Mouse (Mus musculus) heart, adult 18-20 months (tissue): ENCODE results near the gene Bdh1. TPM values are rescaled to one million over a fixed set of nuclear protein-coding genes. Genes with fewer than 3 reads are reported as not detected.

ENCODE experiments used
- DNase-seq, 2 experiments: peaks; one replicate each; pipeline ENCODE4 v3.0.0; 2021 to 2022; ENCODE audit warnings: mixed read lengths in 1 of 2
- total RNA-seq, 2 experiments: library from RNA; stranded (reverse); gene quantifications; 2 replicates each; pipeline ENCODE4 v1.2.3; 2021

Bdh1 gene
- total RNA-seq, 2 experiments from 2014 or later = 240 to 275 TPM

GRCm38 (mm10) chr16:31428335-31428674 lies 6.2 kb downstream of the Bdh1 start:
- DNase-seq = no peak

DNA sequence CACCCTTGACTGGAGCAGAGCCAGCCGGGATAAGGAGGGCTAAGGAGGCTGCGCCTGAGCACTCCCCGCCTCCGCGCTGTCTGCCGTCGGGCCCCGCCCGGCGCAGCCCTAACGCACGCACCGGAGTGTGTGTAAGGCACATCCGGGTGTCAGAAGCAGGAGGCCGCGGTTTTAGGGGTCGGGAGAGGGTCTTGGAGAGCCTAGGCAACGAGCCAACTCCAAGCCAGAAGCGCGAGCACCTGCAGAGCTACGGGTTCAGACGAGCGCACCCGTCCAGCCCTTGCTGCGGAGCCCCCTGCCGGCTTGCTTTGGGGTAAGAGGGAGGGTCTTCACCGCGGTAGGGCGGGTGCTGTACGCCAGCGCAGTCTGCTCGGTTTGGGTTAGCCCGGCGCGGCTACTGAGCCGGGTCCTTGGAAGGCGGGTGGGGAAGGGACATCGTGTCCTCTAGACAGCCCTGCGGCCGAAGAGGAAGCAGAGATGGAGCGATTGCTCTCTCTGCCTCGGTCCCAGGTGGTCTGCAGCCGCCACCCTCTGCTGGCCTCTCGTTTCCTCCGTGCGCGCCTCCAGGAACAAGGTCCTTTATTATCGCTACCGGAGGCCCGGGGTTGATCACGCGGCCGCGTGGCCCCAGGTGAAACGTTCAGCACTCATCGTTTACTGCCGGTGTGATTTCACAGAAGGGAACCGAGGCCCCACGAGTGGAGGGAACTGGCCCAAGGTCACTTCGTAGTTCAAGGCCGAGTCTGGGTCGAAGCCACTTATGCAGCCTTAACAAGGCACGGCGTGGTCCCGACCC lies 6.8 kb downstream of the Bdh1 start:
- DNase-seq = peak; percentile 19 to 37

DNA sequence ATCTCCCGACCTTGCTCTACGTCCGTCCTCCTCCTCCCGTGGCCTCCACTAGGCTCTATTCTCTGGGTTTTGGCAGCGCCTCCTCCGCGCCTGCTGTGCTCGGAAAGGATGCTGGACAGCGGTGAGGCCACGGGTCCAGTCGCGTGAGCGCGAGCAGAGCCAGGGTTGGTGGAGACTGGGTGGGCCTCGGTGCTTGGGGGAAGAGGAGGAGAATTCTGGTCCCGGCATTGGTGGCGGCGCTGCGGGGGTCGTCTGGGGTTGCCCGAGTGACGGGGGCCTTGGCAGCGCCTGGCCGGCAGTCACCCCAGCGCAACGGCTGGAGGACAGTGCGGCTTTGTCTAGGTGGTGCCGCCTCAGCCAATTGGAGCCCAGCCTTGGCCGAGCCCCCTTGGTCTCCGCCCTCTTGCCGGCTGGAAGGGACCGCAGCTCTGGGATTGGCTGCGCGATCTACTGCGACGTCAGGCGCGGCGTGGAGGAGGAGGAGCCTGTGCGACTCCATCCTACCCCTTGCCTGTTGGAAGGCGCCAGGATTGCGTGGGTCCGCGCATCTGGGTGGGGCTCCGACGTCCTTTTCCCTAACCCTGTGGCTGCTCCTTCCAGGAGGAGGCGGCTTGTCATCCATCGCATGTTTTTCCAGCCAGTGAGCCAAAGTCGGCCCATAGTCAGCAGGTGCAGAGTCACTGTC lies 7.5 kb downstream of the Bdh1 start:
- peak; percentile 90 to 94 for DNase-seq

DNA sequence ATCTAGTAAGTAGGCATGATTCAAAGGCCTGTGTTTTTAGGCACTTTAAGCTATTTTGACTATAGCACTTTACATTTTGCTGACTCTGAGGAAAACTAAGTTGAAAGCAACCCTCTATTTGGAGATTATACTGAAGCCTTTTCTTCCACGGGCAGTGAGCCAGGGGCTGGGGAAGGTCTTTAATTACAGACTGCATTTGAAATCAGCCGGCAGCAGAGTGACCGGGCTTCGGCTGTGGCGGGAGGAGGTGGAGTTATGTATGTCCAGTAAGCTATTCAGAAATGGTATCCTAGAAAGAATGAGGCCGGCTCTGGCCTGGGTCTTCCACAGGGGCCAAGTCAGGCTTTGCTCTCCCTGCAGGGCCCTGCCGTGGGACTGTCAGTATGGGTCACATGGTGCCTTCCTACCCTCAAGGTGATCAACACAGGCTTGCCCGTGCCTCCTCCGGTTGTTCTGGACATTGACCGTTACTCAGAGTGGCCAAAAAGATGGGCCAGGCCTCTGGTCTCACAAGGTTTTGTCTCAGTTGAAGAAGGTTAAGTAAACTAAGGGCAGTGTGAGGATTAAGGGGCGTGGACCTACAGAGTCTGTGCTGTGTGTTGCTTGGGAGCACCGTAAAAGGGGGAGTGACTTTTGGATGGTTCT lies 11.5 kb downstream of the Bdh1 start:
- DNase-seq = no peak

DNA sequence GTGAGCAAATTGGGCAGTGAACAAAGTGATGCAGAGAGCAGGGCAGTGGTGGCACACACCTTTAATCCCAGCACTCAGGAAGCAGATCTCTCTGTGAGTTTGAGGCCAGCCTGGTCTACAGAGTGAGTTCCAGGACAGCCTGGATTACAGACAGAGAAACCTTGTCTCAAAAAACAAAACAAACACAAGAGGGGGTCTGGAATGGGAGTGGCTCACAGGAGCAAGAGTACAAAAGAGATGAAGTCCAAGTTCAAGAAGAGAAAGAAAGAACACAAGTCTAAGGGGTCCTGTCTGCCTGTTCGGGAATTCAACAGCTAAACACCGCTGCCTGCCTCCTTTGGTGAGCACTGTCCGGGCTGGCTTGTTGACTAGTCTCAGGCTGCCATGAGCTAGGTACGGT lies 13.1 kb downstream of the Bdh1 start:
- DNase-seq = no peak

DNA sequence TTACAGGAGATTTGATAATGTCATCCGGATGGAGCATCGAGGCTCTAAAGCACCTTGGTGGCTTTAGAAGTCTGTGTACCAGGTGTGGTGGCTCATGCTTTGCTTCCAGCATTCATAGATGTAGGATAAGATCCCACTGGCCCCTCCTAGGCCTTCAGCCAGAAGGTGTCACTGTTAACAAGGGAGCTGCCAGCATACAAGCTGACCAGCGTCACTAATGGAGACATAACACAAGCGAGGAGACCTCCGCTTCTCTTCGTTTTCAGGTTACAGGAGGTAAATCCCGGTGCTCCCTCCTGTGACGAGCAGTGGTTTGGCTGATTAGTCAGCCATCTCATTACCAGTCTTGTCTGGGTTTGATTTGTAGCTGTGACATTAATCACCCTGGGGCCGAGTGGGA lies 14.0 kb downstream of the Bdh1 start:
- DNase-seq = no peak

DNA sequence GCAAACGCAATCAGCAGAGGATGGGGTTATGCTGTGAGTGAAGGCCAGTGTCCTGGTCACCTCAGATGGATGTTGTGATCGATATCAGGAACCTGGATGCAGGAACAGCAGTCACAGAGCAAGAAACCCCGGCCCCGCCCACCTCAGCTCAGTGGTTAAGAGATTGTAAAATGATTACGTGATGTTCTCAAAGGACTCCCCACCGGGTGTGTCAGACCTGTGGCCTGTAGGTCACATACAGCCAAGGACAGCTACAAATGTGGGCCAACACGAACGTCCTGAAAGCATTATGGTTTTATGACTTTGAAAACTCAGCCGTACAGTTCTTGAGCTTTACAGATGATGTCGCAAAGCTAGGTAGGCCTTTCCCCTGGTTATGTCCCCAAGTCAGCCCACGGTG lies 15.3 kb downstream of the Bdh1 start:
- DNase-seq = no peak

GRCm38 (mm10) chr16:31439529-31439928 lies 17.4 kb downstream of the Bdh1 start:
- no peak for DNase-seq

- no peak for DNase-seq
These were observed 18.0 kb downstream of the Bdh1 start for GRCm38 (mm10) chr16:31440046-31440445.

DNA sequence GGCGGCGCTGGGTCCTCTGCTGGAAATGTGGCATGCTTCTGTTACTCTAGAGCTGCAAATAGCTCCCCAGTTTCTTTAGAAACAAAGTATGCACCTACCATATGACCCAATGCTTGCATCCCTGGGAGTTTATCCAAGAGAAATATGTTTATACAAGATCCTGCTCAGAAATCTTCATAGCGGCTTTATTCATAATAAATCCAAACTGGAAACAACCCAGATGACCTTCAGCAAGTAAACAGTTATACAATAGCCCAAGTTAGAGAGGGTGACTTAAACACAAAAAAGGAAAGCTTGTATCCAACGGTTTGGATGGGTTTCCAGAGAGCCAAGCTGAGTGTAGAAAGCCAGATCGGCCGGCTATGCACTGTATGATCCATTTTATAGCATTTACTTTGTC lies 22.4 kb downstream of the Bdh1 start:
- DNase-seq = no peak

- no peak for DNase-seq
These were observed 24.2 kb downstream of the Bdh1 start for GRCm38 (mm10) chr16:31446067-31446853.

DNA sequence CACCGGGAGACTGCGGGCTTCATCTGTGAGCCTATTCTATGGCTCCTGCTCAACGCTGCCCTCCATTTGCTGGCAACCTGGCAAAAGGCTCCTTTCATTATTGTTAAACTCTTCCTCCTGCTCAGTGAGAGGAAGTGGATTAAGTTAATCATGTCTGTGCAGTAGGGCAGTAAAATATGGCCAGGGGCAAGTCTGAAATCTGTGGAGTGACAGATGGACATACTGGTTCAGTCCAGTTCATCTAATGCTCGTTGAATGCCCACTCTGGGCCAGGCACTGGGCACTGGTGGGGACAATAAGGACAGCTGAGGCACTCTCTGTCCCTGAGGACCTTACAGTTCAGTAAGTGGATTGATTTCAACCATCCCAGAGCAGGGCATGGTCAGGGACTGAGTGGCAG lies 27.9 kb downstream of the Bdh1 start:
- no peak for DNase-seq

GRCm38 (mm10) chr16:31451235-31451634 lies 29.2 kb downstream of the Bdh1 start:
- DNase-seq = no peak

GRCm38 (mm10) chr16:31452467-31452866 lies 30.4 kb downstream of the Bdh1 start:
- no peak for DNase-seq

DNA sequence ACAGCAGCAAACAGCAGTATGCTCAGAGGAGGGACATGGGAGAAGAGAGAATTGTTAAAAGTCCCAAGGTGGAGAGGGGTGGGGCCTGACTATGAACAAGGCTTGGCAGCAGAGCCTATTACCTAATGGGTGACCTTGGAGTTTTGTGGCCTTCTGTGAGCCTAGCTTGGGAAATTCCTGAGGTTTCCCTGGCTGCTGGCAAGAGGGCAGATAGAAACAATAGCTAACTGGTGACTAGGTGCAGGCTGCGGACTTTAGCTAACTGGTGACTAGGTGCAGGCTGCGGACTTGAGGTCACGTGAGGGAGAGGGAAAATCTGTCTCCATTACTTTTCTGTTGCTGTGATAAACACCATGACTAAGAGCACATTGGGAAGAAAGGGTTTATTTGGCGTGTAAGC lies 31.9 kb downstream of the Bdh1 start:
- DNase-seq = no peak

DNA sequence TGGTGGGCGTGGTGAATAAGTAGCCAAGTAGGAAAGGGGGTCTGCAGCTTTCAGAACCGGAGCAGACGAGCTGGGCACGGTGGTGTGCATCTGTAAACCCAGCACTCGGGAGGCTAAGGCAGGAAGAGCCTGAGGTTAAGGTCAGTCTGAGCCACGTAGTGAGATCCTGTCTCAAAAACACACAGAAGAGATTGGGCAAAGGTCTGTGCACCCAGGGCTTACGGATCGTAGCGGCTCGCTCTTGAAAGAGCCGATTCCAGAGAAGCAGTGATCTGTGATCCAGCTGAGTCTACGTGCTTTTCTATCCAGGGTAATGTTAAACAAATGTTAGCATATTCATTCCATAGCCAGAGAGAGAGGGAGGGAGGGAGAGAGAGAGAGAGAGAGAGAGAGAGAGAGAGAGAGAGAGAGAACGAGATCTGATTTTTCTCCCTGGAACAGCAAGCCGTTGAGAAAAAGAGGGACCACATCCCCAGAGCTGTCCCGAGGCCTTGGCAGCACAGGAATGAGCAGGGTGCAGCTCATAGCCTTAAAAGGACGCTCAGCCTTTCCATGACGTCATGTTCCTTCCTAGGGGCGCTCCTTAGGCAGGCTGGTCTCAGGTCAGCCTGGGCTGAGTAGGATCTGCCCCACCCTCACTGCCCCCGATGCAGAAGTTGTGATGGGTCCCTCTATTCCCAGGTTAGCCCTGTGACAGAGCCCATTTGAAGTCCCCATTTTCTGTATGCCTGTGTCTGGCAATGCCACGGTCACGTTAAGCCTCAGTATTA lies 33.4 kb downstream of the Bdh1 start:
- DNase-seq = no peak

DNA sequence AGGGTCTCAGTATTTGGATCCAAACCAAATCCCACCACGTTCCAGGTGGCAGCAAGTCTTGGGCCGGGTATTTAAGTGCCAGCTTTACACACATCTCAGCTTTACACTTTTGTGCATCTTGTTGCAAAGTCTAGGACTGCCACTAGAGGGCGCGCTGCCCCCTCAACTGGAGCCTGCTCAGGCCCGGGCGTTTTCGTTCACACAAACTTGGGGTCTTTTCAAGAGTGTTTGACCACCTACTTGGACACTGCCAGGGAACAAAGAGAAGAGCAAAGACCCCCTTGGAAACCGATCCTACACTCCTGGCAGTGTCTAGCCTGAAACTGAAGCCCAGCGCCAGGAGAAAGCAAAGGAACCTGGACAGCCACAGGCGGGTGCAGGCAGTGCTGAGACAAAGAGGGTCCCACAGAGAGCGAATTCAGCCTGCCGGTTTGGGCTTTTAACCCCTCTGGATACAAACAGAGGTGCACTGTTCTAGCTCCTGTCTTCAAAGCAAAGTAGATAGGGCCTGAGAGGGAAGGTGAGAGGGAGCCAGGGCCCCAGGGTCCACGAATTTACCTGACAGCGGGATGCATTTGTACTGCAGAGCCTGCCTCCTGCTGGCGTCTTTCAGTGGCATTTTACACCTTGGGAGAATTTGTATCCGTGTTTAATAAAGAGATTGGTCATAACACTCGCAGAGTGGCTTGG lies 36.3 kb downstream of the Bdh1 start:
- DNase-seq = peak; percentile 50 to 88

GRCm38 (mm10) chr16:31459968-31460461 lies 37.9 kb downstream of the Bdh1 start:
- DNase-seq = no peak

- no peak for DNase-seq
These were observed 38.4 kb downstream of the Bdh1 start for GRCm38 (mm10) chr16:31460506-31460905.

GRCm38 (mm10) chr16:31461046-31461445 lies 39.0 kb downstream of the Bdh1 start:
- DNase-seq = no peak

GRCm38 (mm10) chr16:31462113-31462687 lies 40.1 kb downstream of the Bdh1 start:
- DNase-seq = no peak
